Mouse (Mus musculus): ENCODE measurements around the gene C2cd2l.
"Not testable (repeated sequence)": the region's sequence is repeated elsewhere in the genome, so short reads cannot be mapped to it uniquely, and the experiment has no call there.

C2cd2l gene

DNA sequence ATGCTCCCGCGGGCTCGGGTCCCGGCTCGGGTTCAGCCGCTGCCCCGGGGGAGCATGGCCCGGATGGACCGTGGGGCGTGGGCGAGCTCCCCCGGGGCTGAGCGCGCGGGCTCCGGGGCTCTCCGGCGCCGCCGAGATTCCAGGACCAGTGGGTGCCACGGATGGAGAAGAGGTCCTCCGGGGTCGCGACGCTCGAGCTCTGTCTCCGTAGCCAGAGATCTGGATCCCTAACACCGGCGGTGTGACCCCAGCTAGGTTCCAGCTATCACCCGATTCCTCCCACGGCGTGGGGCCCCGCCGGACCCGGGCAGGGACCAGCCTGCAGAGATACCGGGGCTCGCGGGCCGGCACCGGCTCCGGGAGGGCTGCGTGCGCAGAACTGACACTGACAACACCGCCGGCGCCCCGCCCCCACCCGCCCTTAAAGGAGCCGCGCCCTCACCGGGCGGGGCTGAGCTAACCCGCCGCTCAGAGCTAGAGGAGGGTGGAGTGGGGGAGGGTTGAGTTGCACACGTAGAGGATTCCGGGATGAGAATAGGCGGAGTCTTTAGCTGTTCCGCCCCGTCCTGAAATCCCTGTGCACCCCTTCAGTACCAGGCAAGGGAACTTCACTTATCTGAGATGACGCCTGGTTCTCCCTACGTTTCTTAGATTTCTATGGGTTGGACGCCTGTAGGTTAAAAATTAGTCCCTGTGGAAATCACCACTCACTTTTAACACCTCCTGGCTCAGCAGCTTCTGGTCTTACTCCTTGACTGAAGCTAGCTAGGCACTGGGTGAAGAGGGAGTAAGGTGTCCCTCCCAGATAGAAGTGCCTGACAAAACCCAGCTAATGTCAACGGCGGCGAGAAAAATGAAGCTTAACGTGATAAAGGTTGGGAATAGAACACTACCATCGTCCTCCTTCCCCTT lies at the start of gene C2cd2l:
Gene C2cd2l, minus strand, starts transcription at position 399 of the 912 bp plus-strand sequence.
- peak; percentile 97 for DNase-seq

DNA sequence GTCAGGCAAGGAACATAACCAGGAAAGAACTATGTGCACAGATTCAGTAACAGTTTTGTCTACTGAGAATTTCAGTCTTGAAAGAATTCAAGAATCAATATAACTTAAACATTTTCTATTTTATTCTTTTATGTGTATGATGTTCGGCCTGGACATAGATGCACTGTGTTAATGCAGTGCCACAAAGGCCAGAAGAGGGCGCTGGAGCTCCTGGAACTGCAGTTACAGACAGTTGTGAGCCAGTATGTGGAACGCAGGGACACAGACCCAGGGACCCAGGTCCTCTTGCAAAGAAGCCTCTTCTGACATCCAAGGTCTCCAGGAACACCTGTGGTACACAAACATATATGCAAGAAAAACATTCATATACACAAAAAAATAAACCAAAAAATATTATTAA lies 44.4 kb upstream of the C2cd2l start:
- peak; percentile 7 for DNase-seq

DNA sequence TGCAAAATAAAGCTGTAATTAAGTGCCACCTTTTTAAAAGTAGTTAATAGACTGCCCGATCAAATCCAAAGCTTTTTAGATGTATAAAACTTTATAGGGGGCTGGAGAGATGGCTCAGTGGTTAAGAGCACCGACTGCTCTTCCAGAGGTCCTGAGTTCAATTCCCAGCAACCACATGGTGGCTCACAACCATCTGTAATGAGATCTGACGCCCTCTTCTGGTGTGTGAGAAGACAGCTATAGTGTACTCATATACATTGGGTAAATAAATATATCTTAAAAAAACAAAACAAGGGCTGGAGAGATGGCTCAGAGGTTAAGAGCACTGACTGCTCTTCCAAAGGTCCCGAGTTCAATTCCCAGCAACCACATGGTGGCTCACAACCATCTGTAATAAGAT lies 41.8 kb upstream of the C2cd2l start:
- not testable (repeated sequence) for DNase-seq

- DNase-seq, result peak; percentile 98
Measured at GRCm38 (mm10) chr9:44361190-44361917, 41.3 kb upstream of the C2cd2l start, which contains the start of gene Vps11. Gene Vps11 (minus strand): TSS chr9:44361670.

GRCm38 (mm10) chr9:44357207-44357606 lies 37.1 kb upstream of the C2cd2l start:
- peak; percentile 56 for DNase-seq

DNA sequence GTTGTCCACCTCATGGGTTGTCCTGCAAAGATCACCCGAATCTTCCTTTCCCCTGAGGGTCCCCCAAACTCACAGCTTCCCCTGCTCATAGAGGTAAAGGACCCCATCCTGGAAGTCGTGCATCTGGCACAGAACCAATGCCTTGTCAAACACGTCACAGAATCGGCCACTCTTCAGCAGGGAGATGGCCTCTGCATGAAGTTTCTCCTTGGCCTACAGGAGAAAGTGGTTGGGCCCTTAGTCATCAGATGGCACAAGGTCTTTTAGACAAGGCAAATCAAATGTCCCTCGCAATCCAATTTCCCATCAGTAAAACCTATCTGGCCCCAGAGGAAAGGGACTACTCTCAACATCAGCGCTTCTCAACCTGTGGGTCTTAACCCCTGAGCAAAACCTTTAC lies 33.1 kb upstream of the C2cd2l start:
- DNase-seq, result no peak

- DNase-seq, result no peak
Measured at GRCm38 (mm10) chr9:44352337-44352736, 32.3 kb upstream of the C2cd2l start.

GRCm38 (mm10) chr9:44351396-44351795 lies 31.3 kb upstream of the C2cd2l start:
- no peak for DNase-seq

DNA sequence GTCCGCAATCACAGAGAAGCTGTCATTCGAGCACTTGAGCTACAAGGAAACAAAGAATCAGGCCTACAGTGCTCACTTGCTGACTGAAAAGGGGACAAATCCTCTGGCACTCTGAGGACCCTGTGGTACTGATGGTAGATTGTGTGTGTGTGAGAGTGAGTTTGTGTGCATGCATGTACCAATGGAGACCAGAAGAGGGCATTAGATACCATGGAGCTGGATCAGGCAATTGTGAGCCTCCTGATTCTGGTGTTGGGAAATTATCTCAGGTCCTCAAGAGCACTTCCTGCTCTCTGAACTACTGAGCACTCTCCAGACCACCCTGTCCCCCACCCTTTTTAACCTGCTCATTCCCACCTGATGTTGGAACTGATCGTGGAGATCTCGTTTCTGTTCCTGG lies 28.5 kb upstream of the C2cd2l start:
- no peak for DNase-seq

DNA sequence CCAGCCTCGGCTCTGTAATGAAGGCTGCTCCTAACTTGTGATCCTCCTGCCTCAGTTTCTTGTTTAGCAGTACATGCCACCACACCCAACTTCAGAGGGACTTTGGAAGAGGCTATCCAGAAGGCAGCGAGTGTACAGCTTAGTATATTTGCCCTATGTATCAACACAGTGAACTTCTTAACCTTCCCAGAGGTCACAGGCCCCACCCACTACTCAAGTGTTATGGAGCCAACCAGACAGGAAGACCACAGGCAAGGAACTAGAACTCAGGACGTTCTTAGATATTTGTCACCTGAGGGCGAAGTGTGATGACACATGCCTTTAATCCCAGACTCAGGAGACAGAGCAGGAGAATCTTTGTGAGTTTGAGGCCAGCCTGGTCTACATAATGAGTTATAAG lies 27.5 kb upstream of the C2cd2l start:
- no peak for DNase-seq

DNA sequence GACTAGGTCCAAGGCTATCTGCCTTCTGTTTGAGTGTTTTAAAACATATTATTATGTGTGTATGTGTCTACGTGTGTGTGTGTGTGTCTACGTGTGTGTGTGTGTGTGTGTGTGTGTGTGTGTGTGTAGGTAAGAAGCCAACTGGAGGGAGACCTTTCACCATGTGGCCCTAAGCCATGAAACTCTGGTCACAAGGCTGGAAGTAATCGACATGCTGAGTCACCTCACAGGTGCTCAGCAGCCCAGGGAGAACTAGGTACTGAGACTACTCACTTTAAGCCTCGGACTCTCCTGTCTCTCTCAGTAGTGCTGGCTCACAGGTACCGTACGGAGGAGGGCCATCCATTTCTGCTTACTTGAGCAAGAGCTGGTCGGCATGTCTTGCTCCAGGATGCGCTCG lies 27.1 kb upstream of the C2cd2l start:
- DNase-seq, result no peak

GRCm38 (mm10) chr9:44345570-44346433 lies 25.7 kb upstream of the C2cd2l start:
- DNase-seq, result no peak

DNA sequence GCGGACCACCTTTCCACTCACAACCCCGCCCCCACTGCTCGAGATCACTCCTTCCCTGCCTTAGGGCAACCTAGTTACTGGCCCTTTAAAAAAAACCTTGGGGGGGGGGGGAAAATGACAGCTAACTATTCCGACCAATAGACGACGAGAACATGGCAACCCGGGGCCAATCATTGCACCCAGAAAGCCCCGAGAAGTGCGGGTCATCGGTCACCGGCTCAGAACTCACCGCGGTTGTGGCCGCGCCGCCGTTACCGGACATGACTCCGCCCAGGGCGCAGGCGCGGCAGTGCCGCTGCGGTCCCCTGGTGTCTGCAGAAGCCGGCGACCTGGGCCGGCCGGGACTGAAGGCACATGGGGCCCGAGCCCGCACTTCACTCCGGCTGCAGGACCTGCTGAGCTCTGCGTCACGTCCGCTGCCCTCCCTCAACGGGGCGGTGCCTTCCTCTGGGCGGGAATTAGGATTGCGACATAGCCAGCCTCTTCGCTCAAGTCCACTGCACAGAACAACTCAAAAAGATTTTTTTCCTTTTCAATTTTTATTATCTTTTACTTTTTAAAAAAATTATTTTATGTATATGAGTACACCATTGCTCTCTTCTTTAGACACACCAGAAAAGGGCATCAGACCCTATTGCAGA lies 23.8 kb upstream of the C2cd2l start, which contains the start of gene Hmbs:
Gene Hmbs, minus strand, starts transcription at position 448 of the 641 bp plus-strand sequence.
- DNase-seq, result peak; percentile 96

DNA sequence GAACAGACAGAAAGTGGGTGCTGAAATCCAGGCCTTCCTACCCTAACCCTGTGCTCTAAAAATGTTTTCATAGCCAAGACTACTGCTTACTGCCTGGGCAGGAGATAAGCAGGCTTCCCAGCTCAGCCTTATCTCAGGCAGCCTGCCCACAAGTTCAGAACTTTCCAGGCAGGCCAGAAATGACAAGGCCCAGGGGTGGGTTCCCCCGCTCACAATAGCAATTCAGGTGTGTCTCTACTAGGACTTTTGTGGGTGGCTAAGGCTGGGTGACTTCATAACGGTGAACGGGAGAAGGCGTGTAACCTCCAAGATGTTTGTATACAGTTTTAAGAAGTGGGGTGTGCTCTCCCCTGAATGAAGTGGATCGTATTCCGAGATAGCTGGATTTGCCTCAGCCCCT lies 23.2 kb upstream of the C2cd2l start:
- no peak for DNase-seq

GRCm38 (mm10) chr9:44342605-44343004 lies 22.5 kb upstream of the C2cd2l start:
- DNase-seq, result no peak

DNA sequence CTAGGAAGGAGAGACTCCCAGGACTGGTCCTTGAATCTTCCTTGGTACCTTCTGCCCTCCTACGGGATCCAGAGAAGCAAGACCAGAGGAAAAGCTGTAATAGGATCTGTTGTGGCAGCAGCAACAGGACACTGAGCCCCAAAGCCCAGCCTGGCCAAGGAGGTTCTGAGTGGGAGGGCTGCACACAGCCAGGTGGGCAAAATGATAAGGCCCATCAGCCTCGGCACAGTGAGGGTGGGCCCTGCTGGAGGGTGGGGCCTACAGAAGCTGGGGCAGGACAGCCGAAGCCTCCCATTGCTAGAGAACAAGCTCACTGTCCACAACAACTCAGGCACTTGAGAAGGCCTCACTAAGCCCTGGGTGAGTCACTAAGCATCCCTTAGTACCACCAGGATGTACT lies 22.1 kb upstream of the C2cd2l start:
- DNase-seq, result no peak

GRCm38 (mm10) chr9:44341487-44341886 lies 21.4 kb upstream of the C2cd2l start:
- no peak for DNase-seq

DNA sequence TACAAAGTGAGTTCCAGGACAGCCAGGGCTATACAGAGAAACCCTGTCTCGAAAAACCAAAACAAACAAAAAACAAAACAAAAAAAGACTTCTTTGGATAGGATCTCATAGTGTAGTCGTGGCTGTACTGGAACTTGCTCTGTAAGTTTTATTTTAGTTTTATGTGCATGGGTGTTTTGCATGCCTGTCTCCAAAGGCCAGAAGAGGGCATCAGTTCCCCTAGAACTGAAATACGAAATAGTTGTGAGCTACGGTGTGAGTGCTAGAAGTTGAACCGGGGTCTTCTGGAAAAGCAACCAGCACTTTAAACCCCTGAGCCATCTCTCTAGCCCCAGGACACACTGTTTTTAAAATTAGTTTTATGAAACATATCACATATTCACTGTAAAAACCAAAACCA lies 18.5 kb upstream of the C2cd2l start:
- no peak for DNase-seq

- DNase-seq, result no peak
Measured at GRCm38 (mm10) chr9:44337436-44338169, 17.5 kb upstream of the C2cd2l start.

GRCm38 (mm10) chr9:44336964-44337363 lies 16.9 kb upstream of the C2cd2l start:
- no peak for DNase-seq

GRCm38 (mm10) chr9:44336513-44336912 lies 16.4 kb upstream of the C2cd2l start:
- not testable (repeated sequence) for DNase-seq

DNA sequence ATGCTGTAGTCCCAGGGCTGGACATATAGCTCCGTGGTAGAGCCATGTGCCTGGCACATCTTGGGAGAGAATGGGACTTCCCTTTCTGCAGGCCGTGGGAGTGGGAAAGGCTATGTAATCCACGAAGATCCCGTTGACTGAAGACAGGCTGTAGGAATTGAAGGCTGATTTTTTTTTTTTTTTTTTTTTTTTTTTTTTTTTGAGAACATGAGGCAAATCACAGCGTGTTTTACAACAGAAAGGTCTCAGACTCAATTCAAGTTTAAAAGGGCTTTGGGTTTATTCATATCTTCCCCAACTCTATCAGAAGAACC lies 16.0 kb upstream of the C2cd2l start:
- DNase-seq, result no peak

Data from retina, postnatal 1 day (tissue).